Mouse (Mus musculus): ENCODE results near the gene Clec4a4.
A peak's percentile ranks its signal among the peaks of the same experiment; 100 is the strongest.
"Not testable (repeated sequence)": the region's sequence is repeated elsewhere in the genome, so short reads cannot be mapped to it uniquely, and the experiment has no call there.

Clec4a4 gene

DNA sequence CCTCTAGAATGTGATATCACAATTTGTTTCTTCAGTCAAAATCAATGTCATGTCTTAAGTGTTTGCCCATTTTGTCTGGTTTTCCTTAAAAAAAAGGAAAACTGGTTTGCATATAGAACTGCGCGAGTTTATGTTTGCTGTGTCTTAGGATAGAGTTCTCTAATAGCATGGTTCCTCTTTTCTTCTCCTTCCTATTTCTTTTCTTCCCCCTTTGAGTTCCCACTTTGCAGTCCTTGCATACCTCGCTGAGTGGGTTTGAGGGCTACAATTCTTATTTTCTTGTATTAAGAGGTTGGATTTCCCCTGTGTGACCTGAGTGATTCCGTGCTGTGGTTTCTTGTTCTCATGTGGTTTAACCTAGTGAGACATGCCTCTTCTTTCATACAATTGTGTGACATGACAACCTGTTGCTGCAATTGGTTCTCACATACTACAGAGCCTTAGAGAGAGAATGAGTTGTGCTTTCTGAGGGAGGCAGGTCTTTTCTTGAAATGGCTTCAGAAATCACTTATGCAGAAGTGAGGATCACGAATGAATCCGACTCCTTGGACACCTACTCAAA lies at the start of gene Clec4a4:
Gene Clec4a4 (plus strand): TSS at position 492 of the 562 bp plus-strand sequence.
- DNase-seq (ENCODE audit: low spot score in 2 of 2): no peak

DNA sequence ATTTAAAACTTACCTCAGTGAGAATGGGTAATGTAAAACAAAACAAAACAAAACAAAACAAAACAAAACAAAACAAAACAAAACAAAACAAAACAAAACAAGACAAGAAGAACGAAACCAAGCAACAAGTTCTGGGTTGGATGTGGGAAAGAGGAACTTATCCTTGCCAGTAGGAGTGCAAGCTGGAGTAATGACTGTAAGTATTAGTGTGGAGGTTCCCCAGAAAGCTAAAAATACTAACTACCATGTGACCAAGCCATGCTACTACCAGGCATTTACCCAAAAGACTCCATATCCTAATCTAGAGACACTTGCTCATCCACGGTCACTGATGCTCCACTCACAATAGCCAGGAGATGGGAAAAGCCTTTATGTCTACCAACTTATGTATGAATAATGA lies 43.4 kb upstream of the Clec4a4 start:
- no peak for DNase-seq (ENCODE audit: low spot score in 2 of 2)

DNA sequence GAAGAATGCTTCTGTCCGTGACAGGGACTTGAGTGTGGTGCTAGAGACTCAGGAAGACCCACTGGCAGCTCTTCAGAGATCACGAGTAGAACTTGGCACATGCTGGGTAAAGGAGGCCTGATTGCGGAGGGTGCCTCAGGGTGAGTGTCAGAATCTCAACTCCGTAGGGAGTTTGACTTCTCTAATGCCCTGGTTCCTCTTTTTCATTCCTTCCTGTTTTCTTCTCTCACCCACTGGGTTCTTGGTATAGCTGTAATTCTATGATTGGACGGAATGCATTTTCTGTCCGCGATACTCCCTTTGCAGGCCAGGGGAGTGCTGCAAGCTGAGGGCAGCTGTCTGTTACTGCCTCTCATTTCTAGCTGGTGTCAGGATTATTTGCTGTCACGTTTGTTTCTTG lies 37.8 kb upstream of the Clec4a4 start, which contains the start of gene Clec4a3:
Gene Clec4a3 (plus strand): TSS at position 115 of the 400 bp plus-strand sequence.
- DNase-seq (ENCODE audit: low spot score in 2 of 2): peak; percentile 59 to 62

GRCm38 (mm10) chr6:122964562-122964961 lies 25.6 kb upstream of the Clec4a4 start:
- no peak for DNase-seq (ENCODE audit: low spot score in 2 of 2)

- no peak for DNase-seq (ENCODE audit: low spot score in 2 of 2)
These were observed 21.1 kb upstream of the Clec4a4 start for GRCm38 (mm10) chr6:122969048-122969447.

- not testable (repeated sequence) for DNase-seq (ENCODE audit: low spot score in 2 of 2)
These were observed 14.5 kb downstream of the Clec4a4 start for GRCm38 (mm10) chr6:123004696-123005095.

DNA sequence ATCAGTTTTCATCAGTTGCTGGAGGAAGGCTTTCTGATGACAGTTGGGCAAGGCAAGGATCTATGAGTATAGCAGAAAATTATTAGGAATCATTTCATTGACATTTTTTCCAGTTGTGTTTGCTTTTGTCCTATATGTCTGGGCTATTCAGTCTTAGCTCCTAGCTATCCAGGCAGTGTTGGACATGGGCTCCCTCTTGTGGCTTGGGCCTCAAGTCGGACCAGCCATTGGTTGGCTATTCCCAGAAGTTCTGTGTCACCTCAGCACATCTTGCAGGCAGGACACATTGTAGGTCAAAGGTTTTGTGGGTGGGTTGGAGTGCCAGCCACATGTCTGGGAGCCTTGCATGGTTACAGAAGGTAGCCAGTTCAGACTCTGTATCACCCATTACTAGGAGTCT lies 15.4 kb downstream of the Clec4a4 start:
- DNase-seq (ENCODE audit: low spot score in 2 of 2): no peak

GRCm38 (mm10) chr6:123049742-123050372 lies 59.7 kb downstream of the Clec4a4 start, which contains the start of gene Clec4b1:
Clec4b1 (plus strand) TSS chr6:123049962.
- no peak for DNase-seq (ENCODE audit: low spot score in 2 of 2)

Measured in spleen, postnatal 36 days (tissue).